Mouse (Mus musculus): ENCODE data around the gene Tpm4. TPM values are rescaled to one million over a fixed set of nuclear protein-coding genes. Genes with fewer than 3 reads are reported as not detected.

The Tpm4 gene
- polyA plus RNA-seq, 1 experiment from 2014 or later, result 358 TPM

DNA sequence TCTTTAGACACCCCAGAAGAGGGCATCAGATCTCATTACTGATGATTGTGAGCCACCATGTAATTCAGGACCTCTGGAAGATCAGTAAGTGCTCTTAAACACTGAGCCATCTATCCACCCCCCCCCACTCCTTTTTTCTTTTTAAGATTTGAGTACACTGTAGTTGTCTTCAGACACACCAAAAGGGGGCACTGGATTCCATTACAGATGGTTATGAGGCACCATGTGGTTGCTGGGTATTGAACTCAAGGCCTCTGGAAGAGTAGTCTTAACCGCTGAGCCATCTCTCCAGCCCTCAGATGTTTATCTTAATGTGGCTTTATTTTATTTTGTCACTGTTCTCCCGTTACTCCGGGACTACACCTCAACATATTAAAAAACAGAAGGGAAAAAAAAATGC, 25.2 kb downstream of the Tpm4 start:
- no peak for ATAC-seq (ENCODE audit: extremely low read depth, insufficient number of reproducible peaks, low FRiP score, low TSS enrichment)
- H3K4me3 ChIP-seq, result peak overlapping the region; percentile 53
- peaks cover 27% of the 10 kb centered on the region for H3K4me1 ChIP-seq
- H3K9me3 ChIP-seq, result no peaks in the 10 kb centered on the region
- H3K4me2 ChIP-seq, result peak overlapping the region; percentile 74
- peak overlapping the region; percentile 73 for H3K9ac ChIP-seq
- peaks cover 17% of the 10 kb centered on the region for H3K36me3 ChIP-seq
- H3K27me3 ChIP-seq (replicated peaks), result no peaks in the 10 kb centered on the region
- peak overlapping the region; percentile 76; the same call in 1 of the 2 replicates for H3K27ac ChIP-seq (replicated peaks)
- whole genome bisulfite sequencing, result 63% methylated on average over 3 of the region's 3 CpGs

DNA sequence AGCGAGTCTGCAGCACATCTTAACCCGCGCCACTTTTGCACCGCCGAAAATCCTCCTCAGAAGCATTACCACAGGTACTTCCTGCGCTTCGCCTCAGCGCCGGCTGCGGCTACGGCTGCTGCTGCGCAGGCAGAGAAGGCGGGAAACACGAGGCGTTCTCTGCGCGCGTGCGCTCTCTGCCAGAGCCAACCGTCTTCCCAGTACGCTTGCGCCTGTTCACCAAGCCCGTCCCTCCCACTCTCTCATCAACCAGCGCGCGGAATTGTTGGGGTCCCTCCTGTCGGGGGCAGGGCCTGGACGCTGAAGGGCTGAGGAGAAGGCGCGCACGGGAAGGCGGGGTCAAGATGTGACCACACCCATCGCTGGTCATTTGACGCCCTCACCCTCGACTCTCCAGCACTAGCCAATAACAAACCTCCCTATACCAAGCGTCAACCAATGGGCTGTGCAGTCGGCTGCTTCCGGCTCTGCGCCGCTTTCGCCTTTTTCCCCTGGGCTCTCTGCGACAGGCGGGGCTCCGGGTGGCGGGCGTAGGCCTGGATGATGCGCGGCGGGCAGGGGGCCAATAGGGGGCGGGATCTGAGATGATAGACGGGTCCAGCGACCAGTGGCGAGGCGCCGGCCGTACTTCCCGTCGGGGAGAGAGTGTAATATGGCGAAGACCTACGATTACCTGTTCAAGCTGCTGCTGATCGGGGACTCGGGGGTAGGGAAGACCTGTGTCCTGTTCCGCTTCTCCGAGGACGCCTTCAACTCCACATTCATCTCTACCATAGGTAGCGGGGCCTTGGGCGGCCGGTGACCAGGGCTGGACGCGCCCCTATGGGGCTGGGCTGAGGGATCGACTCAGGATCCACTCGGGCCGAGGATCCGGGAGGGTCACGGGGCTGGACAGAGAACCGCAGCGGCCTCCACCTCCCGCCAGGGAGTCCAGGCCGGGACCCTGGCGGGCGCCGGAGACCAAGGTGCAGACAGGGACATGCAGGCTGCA, 26.2 kb downstream of the Tpm4 start, which contains the start of gene Rab8a:
Gene Rab8a (plus strand): TSS at position 494 of the 991 bp plus-strand sequence.
- peaks cover 19% of the 10 kb centered on the region for H3K36me3 ChIP-seq
- peak within 1 kb of the TSS; percentile 86 for H3K4me3 ChIP-seq
- H3K9me3 ChIP-seq, result no peaks in the 10 kb centered on the region
- peak within 1 kb of the TSS; percentile 82 for H3K27ac ChIP-seq (replicated peaks)
- H3K9ac ChIP-seq, result peak within 1 kb of the TSS; percentile 93
- H3K4me1 ChIP-seq, result peaks cover 27% of the 10 kb centered on the region
- peak; percentile 99 for ATAC-seq (ENCODE audit: extremely low read depth, insufficient number of reproducible peaks, low FRiP score, low TSS enrichment)
- H3K4me2 ChIP-seq, result peak within 1 kb of the TSS; percentile 90
- H3K27me3 ChIP-seq (replicated peaks), result no peaks in the 10 kb centered on the region
- under 1% methylated on average over 82 of the region's 82 CpGs for WGBS

DNA sequence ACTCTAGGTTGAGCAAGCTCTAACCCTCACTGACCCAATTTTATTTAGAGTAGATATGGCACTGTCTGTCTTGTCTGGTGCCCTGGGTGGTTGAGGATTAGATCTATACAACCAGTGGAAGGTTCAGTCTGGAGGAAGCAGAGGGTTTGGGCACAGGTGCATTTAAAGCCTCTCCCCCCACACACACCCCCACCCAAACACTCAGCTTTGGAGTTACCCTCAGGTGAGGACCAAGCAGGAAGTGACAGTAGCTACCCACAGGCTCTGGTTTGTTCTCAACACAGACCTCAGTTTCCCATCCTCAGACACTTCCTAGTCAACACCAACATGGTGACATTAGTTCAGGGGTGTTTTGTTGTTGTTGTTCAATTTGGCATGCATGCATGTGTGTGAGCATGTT, 28.0 kb downstream of the Tpm4 start:
- Histone ChIP-seq H3K4me2 (peak overlapping the region; percentile 90), H3K4me1 (peaks cover 31% of the 10 kb centered on the region), H3K9me3 (no peaks in the 10 kb centered on the region), H3K36me3 (peaks cover 31% of the 10 kb centered on the region), H3K27me3 (replicated peaks) (no peaks in the 10 kb centered on the region), H3K4me3 (no peak overlapping the region), H3K9ac (no peak overlapping the region), H3K27ac (replicated peaks) (no peak overlapping the region)
- no peak for ATAC-seq (ENCODE audit: extremely low read depth, insufficient number of reproducible peaks, low FRiP score, low TSS enrichment)

DNA sequence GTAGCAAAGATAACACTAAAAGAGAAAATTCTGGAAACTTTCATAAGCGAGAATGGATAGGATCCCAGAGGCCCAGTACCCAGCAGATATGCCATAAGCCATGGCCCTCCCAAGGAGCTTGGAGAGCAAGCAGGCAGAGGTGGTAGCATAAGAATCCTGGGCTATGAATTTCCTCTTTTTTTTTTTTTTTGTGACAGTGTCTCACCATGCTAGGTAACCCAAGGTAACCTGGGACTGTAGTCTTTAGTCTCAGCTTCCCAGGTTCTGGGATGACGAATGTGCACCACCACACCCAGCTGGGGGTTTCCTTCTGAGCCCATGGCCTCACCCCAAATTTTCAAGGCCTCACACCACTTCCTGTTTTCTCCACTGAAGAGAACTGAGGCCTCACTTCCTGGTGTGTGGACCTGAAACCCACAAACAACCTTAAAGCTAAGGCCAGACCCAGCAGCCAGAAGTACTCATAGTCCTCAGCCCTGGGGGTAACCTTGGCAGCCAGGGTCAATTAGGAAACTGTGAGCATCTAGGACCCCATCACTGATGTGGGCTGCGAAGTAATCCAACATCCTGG, 34.4 kb downstream of the Tpm4 start:
- H3K36me3 ChIP-seq, result peaks cover 86% of the 10 kb centered on the region
- no peaks in the 10 kb centered on the region for H3K9me3 ChIP-seq
- H3K4me2 ChIP-seq, result no peak overlapping the region
- ATAC-seq (ENCODE audit: extremely low read depth, insufficient number of reproducible peaks, low FRiP score, low TSS enrichment), result no peak
- H3K9ac ChIP-seq, result no peak overlapping the region
- 83% methylated on average over 3 of the region's 3 CpGs for WGBS
- no peaks in the 10 kb centered on the region for H3K27me3 ChIP-seq (replicated peaks)
- H3K4me3 ChIP-seq, result no peak overlapping the region
- H3K27ac ChIP-seq (replicated peaks), result no peak overlapping the region
- H3K4me1 ChIP-seq, result 0 out of 2 replicates have a peak, but pooled peaks cover 5% of the 10 kb centered on the region

DNA sequence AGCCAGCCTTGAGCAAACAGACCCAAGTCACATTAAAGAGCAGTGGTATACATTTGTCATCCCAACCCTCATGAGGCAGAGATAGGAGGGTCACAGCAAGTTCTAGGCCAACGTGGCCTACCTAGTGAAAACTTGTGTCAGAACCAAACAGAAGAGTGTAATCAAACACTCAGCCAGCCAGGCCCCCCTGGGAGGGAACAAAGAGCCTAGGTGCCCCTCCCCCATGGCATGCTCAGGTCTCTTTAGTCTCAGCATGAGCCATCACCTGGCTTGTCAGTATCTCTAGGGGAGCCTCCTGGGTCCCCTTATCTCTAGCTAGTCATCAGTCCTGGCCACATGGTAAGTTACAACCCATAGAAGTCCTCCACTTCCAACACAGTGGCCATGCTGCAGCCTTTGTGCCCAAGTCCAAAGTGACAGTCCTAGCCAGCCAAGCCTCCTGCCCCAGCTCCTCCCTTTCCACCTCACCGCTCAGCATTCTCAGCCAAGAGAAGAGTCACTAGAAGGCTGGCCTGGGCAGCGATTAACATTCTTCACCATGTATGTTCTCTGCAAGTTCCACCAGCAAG, 35.0 kb downstream of the Tpm4 start:
- Histone ChIP-seq H3K4me1 (0 out of 2 replicates have a peak, but pooled peaks cover 5% of the 10 kb centered on the region), H3K27me3 (replicated peaks) (no peaks in the 10 kb centered on the region), H3K9me3 (no peaks in the 10 kb centered on the region), H3K9ac (no peak overlapping the region), H3K4me2 (no peak overlapping the region), H3K27ac (replicated peaks) (no peak overlapping the region), H3K36me3 (peaks cover 86% of the 10 kb centered on the region), H3K4me3 (no peak overlapping the region)
- no peak for ATAC-seq (ENCODE audit: extremely low read depth, insufficient number of reproducible peaks, low FRiP score, low TSS enrichment)
- 75% methylated on average over 3 of the region's 3 CpGs for WGBS

DNA sequence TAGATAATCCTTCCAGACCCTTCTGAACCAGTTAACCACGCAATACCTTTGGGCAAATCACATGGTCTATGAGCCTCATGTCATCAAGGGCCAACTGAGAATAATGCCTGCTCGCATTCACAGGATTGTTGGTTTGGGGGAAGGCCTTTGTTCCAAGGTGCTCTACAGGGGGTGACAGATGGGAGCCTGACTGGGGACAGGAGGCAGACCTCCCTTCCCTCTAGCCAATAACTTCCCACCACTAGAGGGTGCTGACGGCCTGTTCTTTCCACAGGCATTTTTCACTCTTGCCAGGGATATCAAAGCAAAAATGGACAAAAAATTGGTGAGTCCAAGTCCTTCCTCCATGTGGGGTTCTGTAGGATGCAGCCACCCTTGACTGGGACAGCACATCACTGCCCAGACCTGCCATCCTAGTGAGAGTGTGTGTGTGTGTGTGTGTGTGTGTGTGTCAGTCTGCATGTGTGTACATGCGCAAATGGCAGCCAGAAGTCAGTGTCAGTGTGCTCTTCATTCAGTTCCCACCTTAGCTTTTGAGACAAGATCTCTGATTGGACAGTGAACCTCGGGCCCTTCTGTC, 42.7 kb downstream of the Tpm4 start:
- H3K27me3 ChIP-seq (replicated peaks), result no peaks in the 10 kb centered on the region
- H3K36me3 ChIP-seq, result peaks cover 99% of the 10 kb centered on the region
- WGBS, result 57% methylated on average over 5 of the region's 5 CpGs
- H3K9ac ChIP-seq, result no peak overlapping the region
- ATAC-seq (ENCODE audit: extremely low read depth, insufficient number of reproducible peaks, low FRiP score, low TSS enrichment), result no peak
- H3K4me2 ChIP-seq, result no peak overlapping the region
- H3K4me3 ChIP-seq, result no peak overlapping the region
- H3K9me3 ChIP-seq, result no peaks in the 10 kb centered on the region
- H3K27ac ChIP-seq (replicated peaks), result no peak overlapping the region
- no peaks in the 10 kb centered on the region for H3K4me1 ChIP-seq

DNA sequence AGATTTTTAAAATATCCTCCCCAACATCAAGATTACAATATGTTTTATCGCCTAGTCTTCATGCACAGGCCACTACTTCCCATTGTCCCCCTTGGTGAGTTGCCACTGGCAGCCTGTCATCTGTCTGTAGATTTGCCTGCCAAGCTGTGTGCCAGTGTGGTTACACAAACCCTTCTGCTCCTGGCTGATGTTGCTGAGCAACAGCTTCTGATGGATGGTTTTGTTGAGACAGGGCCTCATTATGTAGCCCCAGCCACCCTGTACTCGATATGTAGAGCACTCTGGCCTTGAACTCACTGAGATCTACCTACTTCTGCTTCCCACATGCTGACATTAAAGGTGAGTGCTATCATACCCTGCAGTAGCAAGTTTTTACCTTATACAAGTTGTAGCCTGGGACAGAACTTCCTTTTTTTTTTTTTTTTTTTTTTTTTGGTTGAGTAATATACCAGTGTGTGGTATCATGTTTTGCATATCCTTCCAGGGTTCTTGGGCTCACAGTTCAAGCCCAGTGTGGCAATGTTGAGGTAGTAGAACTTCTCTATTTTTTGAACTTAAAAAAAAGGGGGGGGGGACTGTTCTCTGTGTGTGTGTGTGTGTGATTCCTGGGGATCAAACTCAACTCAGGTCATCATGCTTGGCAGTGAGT, 48.9 kb downstream of the Tpm4 start:
- 80% methylated on average over 2 of the region's 2 CpGs for WGBS
- ATAC-seq (ENCODE audit: extremely low read depth, insufficient number of reproducible peaks, low FRiP score, low TSS enrichment), result no peak
- no peaks in the 10 kb centered on the region for H3K27me3 ChIP-seq (replicated peaks)

DNA sequence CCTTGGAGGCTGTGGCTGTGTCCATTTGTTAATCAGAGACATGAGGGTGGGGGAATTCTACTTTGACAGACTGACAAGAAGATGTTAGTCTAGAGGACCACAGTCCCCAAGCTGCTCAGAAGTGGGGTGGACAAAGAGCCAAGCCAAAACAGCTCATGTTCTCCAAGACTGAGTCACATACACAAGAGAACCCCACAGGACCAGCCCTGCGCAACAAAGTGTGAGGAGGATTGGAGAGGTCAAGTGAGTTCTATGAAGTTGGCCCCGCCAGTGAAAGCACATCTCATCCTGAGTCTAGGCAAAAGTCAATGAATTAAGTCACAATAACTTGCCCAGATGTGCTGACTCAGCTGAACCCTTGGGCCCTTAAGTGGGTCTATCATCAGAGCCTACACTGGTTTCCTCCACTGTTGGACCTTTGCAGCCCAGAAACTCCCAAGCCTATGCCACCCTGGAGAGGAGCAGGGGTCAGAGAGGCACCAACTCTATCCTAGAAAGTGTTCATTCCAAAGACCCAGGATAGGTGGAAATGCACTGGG, 53.1 kb downstream of the Tpm4 start:
- Histone ChIP-seq H3K4me2 (no peak overlapping the region), H3K27me3 (replicated peaks) (no peaks in the 10 kb centered on the region), H3K9me3 (no peaks in the 10 kb centered on the region), H3K9ac (no peak overlapping the region), H3K4me1 (no peaks in the 10 kb centered on the region), H3K36me3 (no peaks in the 10 kb centered on the region), H3K4me3 (no peak overlapping the region), H3K27ac (replicated peaks) (no peak overlapping the region)
- 68% methylated on average over 2 of the region's 2 CpGs for WGBS
- no peak for ATAC-seq (ENCODE audit: extremely low read depth, insufficient number of reproducible peaks, low FRiP score, low TSS enrichment)

More for the DNA sequence above, 48.9 kb downstream of the Tpm4 start:
- Histone ChIP-seq H3K27ac (replicated peaks) (no peak overlapping the region), H3K9ac (no peak overlapping the region), H3K36me3 (peaks cover 39% of the 10 kb centered on the region), H3K9me3 (no peaks in the 10 kb centered on the region), H3K4me2 (no peak overlapping the region), H3K4me1 (no peaks in the 10 kb centered on the region), H3K4me3 (no peak overlapping the region)

DNA sequence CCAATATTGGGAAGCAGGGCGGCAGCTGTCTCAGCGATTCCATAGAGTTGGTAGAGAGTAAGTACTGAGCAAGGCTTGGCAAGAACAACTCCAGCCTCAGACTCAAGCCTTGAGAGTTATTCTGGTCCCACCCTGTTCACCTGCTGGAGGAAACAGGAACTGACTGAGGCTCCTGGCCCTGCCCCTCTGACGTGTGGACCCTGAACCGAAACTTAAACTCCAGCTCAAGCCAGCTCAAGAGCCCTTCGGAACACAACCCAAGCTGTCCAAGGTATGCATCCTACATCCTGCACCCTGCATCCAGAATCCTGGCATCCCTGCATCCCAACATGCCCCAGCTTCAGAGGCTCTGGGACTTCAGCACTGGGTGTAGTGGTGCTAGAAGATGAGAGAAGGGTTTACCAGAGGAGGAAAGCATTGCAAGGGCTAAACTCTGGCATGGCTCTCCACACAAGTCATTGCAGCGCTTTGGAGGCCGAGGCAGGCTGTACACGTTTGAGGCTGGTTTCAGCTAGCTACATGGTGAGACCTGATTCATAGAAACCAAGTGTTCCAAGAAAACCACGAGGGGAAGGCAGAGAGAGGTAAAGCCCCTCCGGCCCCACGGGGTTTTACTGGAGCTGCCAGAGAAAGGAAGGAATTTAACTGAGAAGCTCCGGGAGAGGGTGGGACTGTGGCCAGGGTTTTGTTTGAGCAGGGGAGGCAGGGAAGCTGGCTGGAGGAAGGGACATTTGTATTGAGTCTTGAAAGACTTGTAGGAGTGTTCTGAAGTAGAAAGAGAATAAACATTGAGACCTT, 54.8 kb downstream of the Tpm4 start, which contains the start of gene Hsh2d:
Gene Hsh2d (plus strand): TSS at position 222 of the 798 bp plus-strand sequence.
- Histone ChIP-seq H3K27ac (replicated peaks) (0 out of 2 replicates have a peak within 1 kb of the TSS, but pooled peaks have one; percentile 8), H3K4me3 (no peak within 1 kb of the TSS), H3K4me1 (no peaks in the 10 kb centered on the region), H3K9me3 (no peaks in the 10 kb centered on the region), H3K36me3 (no peaks in the 10 kb centered on the region), H3K27me3 (replicated peaks) (no peaks in the 10 kb centered on the region), H3K9ac (no peak within 1 kb of the TSS), H3K4me2 (no peak within 1 kb of the TSS)
- ATAC-seq (ENCODE audit: extremely low read depth, insufficient number of reproducible peaks, low FRiP score, low TSS enrichment), result no peak
- WGBS, result 62% methylated on average over 12 of the region's 12 CpGs

DNA sequence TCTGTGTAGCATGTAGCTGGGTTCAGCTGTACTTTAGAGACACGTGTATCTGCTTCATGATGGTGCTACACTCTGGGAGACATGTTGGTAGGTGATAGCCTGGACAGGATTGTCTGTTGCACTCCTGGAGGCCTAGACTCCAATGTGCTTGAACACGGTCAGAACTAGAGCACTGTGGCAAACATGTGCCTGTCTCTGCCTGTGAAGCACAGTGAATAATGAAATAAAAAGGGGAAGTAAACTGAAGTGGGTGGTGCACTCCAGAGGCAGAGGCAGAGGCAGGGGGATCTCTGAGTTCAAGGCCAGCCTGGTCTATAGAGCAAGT, 55.4 kb downstream of the Tpm4 start:
- WGBS, result 69% methylated on average over 2 of the region's 2 CpGs

More for the DNA sequence above, 55.4 kb downstream of the Tpm4 start:
- Histone ChIP-seq H3K27me3 (replicated peaks) (no peaks in the 10 kb centered on the region), H3K27ac (replicated peaks) (0 out of 2 replicates have a peak overlapping the region, but pooled peaks have one; percentile 8), H3K9me3 (no peaks in the 10 kb centered on the region), H3K9ac (no peak overlapping the region), H3K4me3 (no peak overlapping the region), H3K4me1 (no peaks in the 10 kb centered on the region), H3K4me2 (no peak overlapping the region), H3K36me3 (no peaks in the 10 kb centered on the region)
- ATAC-seq (ENCODE audit: extremely low read depth, insufficient number of reproducible peaks, low FRiP score, low TSS enrichment), result no peak

Measured in heart, embryonic 13.5 days (tissue).